Mouse (Mus musculus) brain, embryonic 14.5 days (tissue): ENCODE results near the gene Rims1.

Experiments used
- CTCF ChIP-seq: fragments of 200-500 bp; IDR thresholded peaks from 2 replicates; pipeline ENCODE4 v1.5.1; 2012; ENCODE audit warnings: inconsistent platforms, mild to moderate bottlenecking, moderate library complexity, borderline replicate concordance; ENCODE audit not compliant: insufficient read depth, insufficient read length; ENCODE audit errors: extremely low read depth
- POLR2A ChIP-seq: fragments of 200-500 bp; IDR thresholded peaks from 2 replicates; pipeline ENCODE4 v1.6.1; 2012; ENCODE audit warnings: mild to moderate bottlenecking, inconsistent platforms, borderline replicate concordance; ENCODE audit not compliant: poor library complexity, insufficient read depth, insufficient read length, severe bottlenecking; ENCODE audit errors: extremely low read depth

GRCm38 (mm10) chr1:22515103-22515502 lies 290.7 kb downstream of the Rims1 start:
- TF ChIP-seq CTCF (no peak), POLR2A (no peak)
